Mouse (Mus musculus) gastrocnemius, postnatal 4 days (tissue): ENCODE data around the gene Barhl1. TPM values are rescaled to one million over a fixed set of nuclear protein-coding genes. Genes with fewer than 3 reads are reported as not detected.
A peak's percentile ranks its signal among the peaks of the same experiment; 100 is the strongest.

Source experiments
- DNase-seq, 2 experiments: peaks; one replicate each; pipeline ENCODE4 v3.0.0; 2021 to 2022; ENCODE audit warnings: low spot score in 2 of 2, mixed read lengths in 2 of 2
- total RNA-seq, 2 experiments: library from RNA; stranded (reverse); gene quantifications; 2 replicates each; pipeline ENCODE4 v1.2.3; 2021

Barhl1 gene
- total RNA-seq, 2 experiments from 2014 or later, result not detected

DNA sequence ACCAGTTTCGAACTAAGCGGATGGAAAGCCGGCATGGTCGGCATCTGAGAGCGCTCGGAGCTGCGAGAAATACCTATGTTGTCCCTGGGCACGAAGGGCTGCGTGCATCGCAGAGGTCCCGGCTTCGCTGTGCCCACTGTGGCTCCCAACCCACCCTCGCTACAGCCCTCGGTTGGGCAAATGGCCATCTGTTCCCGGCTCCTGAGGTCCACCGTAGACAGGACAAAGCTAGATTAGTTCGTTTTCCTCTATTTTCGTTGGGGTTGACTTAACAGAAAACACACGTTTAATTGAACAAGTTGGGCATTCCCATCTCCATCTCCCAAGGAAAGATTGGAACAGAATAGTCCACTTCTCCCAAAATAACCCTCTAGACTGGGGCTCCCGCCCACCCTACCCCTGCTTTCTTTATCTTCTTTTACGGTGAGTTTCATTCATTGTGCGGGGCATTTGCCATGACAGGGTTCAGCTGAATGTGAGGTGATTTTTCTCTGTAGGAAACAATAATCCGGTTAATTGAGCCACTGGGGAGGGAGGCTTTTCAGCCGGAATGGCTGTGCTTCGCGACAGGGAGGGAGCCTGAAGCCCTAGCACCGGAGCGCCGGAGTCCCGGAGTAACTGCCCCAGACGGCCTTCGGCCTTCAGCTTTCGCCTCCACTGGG lies 4.3 kb downstream of the Barhl1 start:
- no peak for DNase-seq

GRCm38 (mm10) chr2:28911331-28912038 lies 5.0 kb downstream of the Barhl1 start:
- no peak for DNase-seq

DNA sequence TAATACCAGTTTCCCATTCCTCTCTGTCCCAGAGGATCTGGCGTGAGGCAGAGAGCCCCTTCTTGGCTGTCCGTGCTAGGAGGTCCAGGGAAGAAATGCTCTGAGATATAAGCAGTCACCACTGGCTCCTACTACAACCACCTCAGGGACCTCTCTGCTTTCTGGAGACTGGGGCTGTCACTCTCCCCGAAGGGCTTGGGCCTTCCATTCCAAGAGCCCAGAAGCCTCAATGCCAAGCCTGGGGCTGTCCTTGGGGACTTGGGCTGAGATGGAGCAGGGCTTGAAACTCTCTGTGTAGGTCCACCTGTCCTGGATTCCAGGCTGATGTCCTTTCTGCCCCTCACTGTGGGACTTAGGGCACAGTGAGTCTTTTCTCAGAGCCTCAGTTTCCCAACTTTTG lies 5.6 kb downstream of the Barhl1 start:
- DNase-seq, result no peak

DNA sequence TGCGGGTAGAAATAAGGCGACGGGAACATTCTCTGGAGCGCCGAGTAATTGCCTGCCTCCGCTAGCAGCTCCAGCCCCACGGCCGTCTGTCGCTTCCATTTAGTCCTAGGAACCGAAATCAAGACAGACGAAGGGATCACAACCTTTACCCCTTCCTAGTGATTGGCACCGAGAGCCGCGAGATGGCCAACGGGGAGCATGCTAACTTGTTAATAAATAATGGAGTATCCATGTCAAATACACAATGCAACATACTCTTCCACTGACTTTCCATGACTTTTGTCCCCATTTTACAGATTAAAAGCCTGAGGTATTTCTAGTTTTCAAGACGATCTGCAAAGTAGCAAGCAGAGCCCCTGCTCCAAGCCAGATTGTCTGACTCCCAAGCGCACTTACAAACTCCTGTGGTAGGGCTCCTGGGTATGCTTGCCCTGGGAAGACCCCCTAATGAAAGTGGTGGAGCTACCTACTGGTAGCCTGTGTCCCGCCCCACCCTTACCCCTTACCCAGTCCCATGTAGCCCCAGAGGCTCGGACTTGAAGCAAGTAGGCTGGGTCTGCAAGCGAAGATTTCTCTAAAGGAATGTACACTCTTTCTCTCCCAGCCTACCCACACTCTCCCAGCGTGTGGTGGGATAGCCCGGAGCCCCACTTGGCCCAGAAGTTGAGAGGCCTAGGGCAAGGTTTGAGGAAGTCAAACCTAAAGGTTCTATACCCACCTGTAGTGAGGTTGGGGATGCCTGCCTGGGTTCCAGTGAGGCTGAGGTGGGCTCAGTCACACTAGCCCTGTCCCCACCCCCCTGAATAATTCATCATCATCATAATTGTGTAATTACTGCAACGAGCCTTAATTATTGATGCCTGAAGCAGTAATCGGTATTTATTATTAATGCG lies 6.4 kb downstream of the Barhl1 start:
- no peak for DNase-seq

DNA sequence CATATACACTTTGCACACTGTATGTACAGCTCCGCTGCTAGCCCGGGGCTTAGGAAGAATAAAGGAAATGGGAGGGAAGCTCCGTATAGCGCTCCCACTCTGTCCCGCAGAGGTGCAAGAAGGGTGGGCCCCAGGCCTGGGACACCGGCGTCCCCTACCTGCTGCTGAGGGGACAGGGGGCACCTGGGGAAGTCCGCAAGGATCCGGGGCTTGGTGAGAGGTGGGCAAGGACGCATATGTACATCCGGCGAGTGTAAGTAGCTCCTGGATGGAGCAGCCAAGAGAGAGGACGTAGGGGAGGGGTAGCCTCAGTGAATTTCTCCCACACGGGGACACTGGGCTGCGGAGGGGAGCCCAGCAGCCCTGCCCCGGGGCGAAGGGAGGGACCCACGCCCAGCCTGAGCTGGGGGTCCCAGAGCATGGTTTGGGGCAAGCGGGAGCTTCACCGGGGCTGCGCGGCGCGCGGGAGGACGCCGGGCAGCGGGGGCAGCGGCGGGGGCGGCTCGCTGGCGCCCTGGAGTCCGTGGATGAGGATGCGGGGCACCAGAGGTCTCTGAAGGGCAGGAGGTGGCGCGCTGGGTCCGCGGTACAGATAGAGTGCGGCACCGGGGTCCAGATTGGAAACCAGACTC lies 7.2 kb downstream of the Barhl1 start:
- DNase-seq, result no peak

- DNase-seq, result no peak
These were observed 7.9 kb downstream of the Barhl1 start for GRCm38 (mm10) chr2:28908389-28909153.

GRCm38 (mm10) chr2:28907691-28908388 lies 8.6 kb downstream of the Barhl1 start:
- DNase-seq, result no peak

DNA sequence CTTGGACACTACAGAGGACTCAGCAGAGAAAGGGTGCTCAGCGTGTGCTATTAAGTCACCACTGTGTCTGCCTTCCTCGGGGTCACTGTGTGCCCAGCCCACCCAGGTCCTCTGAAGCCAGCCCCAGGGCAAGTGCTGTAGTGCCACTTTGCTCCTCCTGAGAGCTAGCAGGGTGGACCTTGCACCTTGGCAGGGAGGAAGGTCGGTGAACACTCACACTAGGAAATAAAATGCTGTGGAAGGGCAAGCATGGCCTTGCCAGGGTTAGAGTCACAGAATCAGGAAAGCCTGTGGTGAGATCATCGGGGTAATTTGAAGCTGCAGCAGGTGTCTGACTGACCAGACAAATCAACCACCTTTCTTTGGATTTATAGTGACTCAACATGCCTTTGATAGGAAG lies 10.9 kb downstream of the Barhl1 start:
- DNase-seq, result no peak

- no peak for DNase-seq
These were observed 11.7 kb downstream of the Barhl1 start for GRCm38 (mm10) chr2:28904786-28905185.

GRCm38 (mm10) chr2:28903871-28904270 lies 12.6 kb downstream of the Barhl1 start:
- no peak for DNase-seq

DNA sequence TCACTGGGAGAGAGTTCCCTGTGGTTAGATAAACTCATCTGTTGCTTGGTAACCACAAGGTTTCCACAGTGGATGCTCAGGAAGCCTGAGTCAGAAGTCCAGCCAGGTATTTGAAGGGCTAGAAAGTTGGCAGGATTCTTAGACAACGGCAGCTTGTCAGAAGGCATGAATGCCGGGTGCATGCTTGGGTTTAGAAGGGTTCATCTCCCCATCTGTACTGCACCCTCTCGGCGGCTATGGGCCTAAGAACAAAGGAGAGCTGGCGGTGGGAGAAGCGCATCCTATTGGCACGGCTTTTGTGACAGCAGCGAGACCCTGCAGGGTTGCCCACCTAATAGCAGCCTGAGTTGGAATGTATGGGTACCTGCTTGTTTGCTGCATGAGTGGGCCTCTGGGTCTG lies 14.2 kb downstream of the Barhl1 start:
- DNase-seq, result no peak

DNA sequence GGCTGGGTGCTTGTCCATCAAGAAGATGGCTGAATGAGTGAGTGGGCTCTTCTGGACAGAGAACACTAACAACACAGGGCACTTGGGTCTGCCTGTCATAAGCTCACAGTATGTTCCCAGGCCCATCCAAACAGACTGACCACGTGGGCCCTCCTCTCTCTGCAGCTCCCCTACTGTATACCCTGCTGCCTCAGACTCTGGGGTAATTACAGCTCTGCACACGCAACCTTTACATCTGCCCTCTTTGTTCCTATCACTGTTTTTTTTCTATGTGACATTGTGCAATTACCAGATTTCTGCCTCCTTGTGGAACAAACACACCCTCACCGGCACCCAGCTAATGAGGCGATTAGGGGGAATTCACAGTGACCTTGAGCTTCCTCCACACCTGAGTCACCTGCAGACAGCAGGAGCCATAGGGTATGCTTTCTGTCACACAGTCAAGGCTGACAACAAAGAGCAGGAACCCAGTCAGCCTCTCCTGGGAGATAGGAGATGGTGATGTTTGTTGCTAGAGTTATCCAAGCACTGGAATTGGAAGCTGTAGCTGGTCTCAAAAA lies 19.0 kb downstream of the Barhl1 start:
- DNase-seq, result no peak

DNA sequence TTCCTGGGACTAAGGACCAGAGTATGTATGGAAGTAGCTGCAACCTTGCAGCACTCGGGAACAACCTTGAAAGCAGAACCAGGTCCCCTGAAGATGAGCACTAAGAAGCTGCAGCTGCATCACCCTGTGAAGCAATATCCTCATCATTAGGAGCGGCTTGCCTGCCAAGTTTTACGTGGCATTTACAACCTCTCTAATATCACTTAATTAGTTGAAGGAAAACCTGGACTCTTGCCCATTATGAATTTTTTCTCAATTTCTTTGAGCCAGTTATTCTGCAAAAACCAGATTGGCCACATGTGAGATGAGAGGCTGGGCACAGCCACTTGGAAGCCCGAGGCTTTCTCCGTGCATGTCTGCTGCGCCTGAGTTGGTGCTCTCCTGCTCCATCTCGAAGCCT lies 20.6 kb downstream of the Barhl1 start:
- no peak for DNase-seq

GRCm38 (mm10) chr2:28893526-28893925 lies 22.9 kb downstream of the Barhl1 start:
- DNase-seq, result no peak

- no peak for DNase-seq
These were observed 23.7 kb downstream of the Barhl1 start for GRCm38 (mm10) chr2:28892796-28893195.

DNA sequence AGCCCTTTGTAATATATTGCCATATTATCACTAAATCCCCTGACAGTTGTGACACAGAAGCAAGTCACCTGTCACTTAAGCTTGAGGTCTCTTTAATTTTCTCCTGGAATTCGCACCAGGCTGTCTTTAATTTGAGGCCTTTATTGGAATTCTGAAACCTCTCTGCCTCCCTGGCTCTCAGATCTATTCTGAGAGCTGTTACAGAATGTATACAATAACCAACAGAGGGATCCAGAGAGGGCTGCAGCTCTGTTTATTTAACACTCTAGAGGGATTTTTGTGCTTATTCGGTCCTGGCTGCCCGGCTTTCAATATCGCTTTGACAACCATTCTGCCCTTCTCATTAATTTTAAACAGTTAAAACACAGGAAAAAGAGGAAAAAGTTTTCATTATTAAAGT lies 31.6 kb downstream of the Barhl1 start:
- DNase-seq, result no peak

GRCm38 (mm10) chr2:28882826-28883485 lies 33.5 kb downstream of the Barhl1 start:
- peak in 1 of 2 experiments; percentile 15 for DNase-seq

DNA sequence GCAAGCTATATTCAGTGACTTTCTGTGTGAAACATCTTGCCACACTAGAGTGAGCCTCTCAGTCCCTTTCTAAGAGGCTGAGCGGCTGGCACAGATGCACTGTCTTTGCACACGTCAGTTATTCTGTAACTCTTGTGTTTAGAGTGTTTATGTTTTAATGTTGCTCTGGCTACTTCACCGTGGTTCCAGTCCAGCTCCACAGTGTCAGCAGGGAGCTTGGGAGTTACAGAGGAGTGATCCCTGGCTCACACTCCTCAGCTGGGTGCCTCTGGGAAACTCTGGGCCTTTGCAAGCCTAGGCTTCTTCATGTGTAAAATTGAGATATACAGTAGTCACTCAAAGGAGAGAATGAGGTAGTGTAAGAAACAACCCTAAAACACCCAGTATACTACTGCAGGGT lies 34.4 kb downstream of the Barhl1 start:
- DNase-seq, result no peak

- DNase-seq, result peak in 1 of 2 experiments; percentile 35
These were observed 35.2 kb downstream of the Barhl1 start for GRCm38 (mm10) chr2:28881275-28881674.
